ENCODE assay signal across 16 mouse cellular contexts in genomic region chr3:40167970-40168626, GRCm38 (mm10).
DNase-seq lines count a peak whose midpoint lies in the region; ATAC-seq and TF ChIP-seq lines count a peak whose summit lies in the region.
"Had no signal": no experiment of that assay in that cellular context is flagged by ENCODE, and none has a peak within 500 bp of the region (broad histone marks: within the 10 kb centered on the region; RNA-seq: fewer than 3 reads in every experiment).

No protein-coding gene starts in this region.

- in situ Hi-C loops in CH12.LX (cut with MboI; ENCODE audit: low pct_ligation_motif_present, low pct_unique_long_range_greater_than_20kb, low sequenced_read_pairs) = no loop called here

- H3K79me2 ChIP-seq in CH12.LX (replicated peaks; ENCODE audit: control insufficient read depth, extremely low read depth, insufficient read depth, poor library complexity, severe bottlenecking) = no peaks in the 10 kb centered on the region

- no peaks in the 10 kb centered on the region for H3K9me3 ChIP-seq in CH12.LX (replicated peaks; ENCODE audit: low read length)
- no peaks in the 10 kb centered on the region for H3K9me3 ChIP-seq in intestine, embryonic 16.5 days (ENCODE audit: control insufficient read depth, low read length)
- H3K9me3 ChIP-seq: heart, embryonic 15.5 days; hindbrain, embryonic 15.5 days; liver, embryonic 15.5 days; midbrain, embryonic 13.5 days; neural tube, embryonic 12.5 days had no signal

- TF ChIP-seq RAD21 in CH12.LX (IDR thresholded peaks at IDR 0.05; ENCODE audit: low read depth, low read length) = peak; percentile 11

- H3K9ac ChIP-seq in CH12.LX (ENCODE audit: insufficient read depth, low read depth) = no peak overlapping the region
- H3K9ac ChIP-seq in intestine, embryonic 16.5 days (ENCODE audit: low read depth, low read length) = no peak overlapping the region
- H3K9ac ChIP-seq: heart, embryonic 15.5 days; hindbrain, embryonic 15.5 days; liver, embryonic 15.5 days; midbrain, embryonic 13.5 days; neural tube, embryonic 12.5 days had no signal

- no peaks in the 10 kb centered on the region for H3K27me3 ChIP-seq in kidney, adult 2 months (replicated peaks; ENCODE audit: control insufficient read depth, insufficient read depth, low read length)
- no peaks in the 10 kb centered on the region for H3K27me3 ChIP-seq in CH12.LX (replicated peaks)
- no peaks in the 10 kb centered on the region for H3K27me3 ChIP-seq in intestine, embryonic 16.5 days (replicated peaks; ENCODE audit: control insufficient read depth, insufficient read depth, low read length)
- H3K27me3 ChIP-seq: heart, embryonic 15.5 days; hindbrain, embryonic 15.5 days; liver, embryonic 15.5 days; midbrain, embryonic 13.5 days; neural tube, embryonic 12.5 days had no signal

- ATAC-seq in intestine, embryonic 16.5 days = no peak
- ATAC-seq: midbrain, embryonic 13.5 days; Patski had no signal

- H3K27ac ChIP-seq in kidney, adult 2 months (ENCODE audit: insufficient read depth, low read depth, low read length) = no peak overlapping the region
- no peak overlapping the region for H3K27ac ChIP-seq in CH12.LX (ENCODE audit: insufficient read depth, low read depth)
- H3K27ac ChIP-seq in intestine, embryonic 16.5 days (ENCODE audit: low read length) = no peak overlapping the region
- H3K27ac ChIP-seq: heart, embryonic 15.5 days; hindbrain, embryonic 15.5 days; liver, embryonic 15.5 days; midbrain, embryonic 13.5 days; neural tube, embryonic 12.5 days had no signal

- 50% methylated on average over 12 of the region's 12 CpGs for WGBS in kidney, adult 2 months
- WGBS in intestine, embryonic 16.5 days = 68% methylated on average over 12 of the region's 12 CpGs

- no peaks in the 10 kb centered on the region for H3K36me3 ChIP-seq in kidney, adult 2 months (ENCODE audit: control insufficient read depth, insufficient read depth, low read length)
- no peaks in the 10 kb centered on the region for H3K36me3 ChIP-seq in CH12.LX (replicated peaks in 1 of 2; ENCODE audit: control insufficient read depth in 1 of 2, insufficient read depth in 1 of 2, low read length in 1 of 2)
- no peaks in the 10 kb centered on the region for H3K36me3 ChIP-seq in intestine, embryonic 16.5 days (ENCODE audit: control insufficient read depth, insufficient read depth, low read length)
- H3K36me3 ChIP-seq: heart, embryonic 15.5 days; hindbrain, embryonic 15.5 days; liver, embryonic 15.5 days; midbrain, embryonic 13.5 days; neural tube, embryonic 12.5 days had no signal

- dilution Hi-C loops in CH12.LX (cut with MboI; ENCODE audit: extremely low pct_ligation_motif_present, extremely low pct_unique_long_range_greater_than_20kb, low sequenced_read_pairs) = no loop called here

- no peak for TF ChIP-seq POLR2A in kidney, adult 2 months (IDR thresholded peaks at IDR 0.05; ENCODE audit: low read depth, low read length)
- no peak for TF ChIP-seq POLR2A in CH12.LX (IDR thresholded peaks at IDR 0.05; ENCODE audit: low read depth, low read length)
- TF ChIP-seq POLR2A in brain, embryonic 14.5 days (IDR thresholded peaks at IDR 0.05; ENCODE audit: borderline replicate concordance, extremely low read depth, insufficient read depth, insufficient read length, poor library complexity, severe bottlenecking) = no peak

- no peak for TF ChIP-seq EP300 in CH12.LX (IDR thresholded peaks at IDR 0.05; ENCODE audit: low read length)

- intact Hi-C loops in left cerebral cortex, postnatal 10 days (cut with DNase I) = no loop called here

- peak; percentile 13 for DNase-seq in kidney, adult 2 months
- no peak for DNase-seq in kidney, adult 11 months
- no peak for DNase-seq in CH12.LX (ENCODE audit: extremely low read depth)
- peak; percentile 45 for DNase-seq in brain, embryonic 14.5 days (ENCODE audit: low read depth)
- peak; percentile 30 for DNase-seq in hindlimb bud, embryonic 11.5 days (ENCODE audit: extremely low spot score, low read depth, low spot score)
- DNase-seq in left cerebral cortex, postnatal 10 days (ENCODE audit: extremely low spot score in 1 of 2, low spot score in 2 of 2) = no peak
- no peak for DNase-seq in left cerebral cortex, adult 11 months (ENCODE audit: low spot score)
- DNase-seq: cerebellum, adult 11-12 months; thymus, postnatal 36 days had no signal

- no peak overlapping the region for H3K4me3 ChIP-seq in kidney, adult 2 months (ENCODE audit: insufficient read depth, low read depth, low read length)
- H3K4me3 ChIP-seq in CH12.LX (replicated peaks in 1 of 3; ENCODE audit: low read depth in 2 of 3, low read length in 2 of 3, poor library complexity in 1 of 3) = no peak overlapping the region
- no peak overlapping the region for H3K4me3 ChIP-seq in intestine, embryonic 16.5 days (ENCODE audit: low read length)
- H3K4me3 ChIP-seq: heart, embryonic 15.5 days; hindbrain, embryonic 15.5 days; liver, embryonic 15.5 days; midbrain, embryonic 13.5 days; neural tube, embryonic 12.5 days had no signal

- TF ChIP-seq CTCF in kidney, adult 2 months (conservative IDR thresholded peaks at IDR 0.05; ENCODE audit: insufficient read depth, insufficient read length, low read depth, low read length) = no peak
- peak in 1 of 2 experiments; percentile 15; a peak in 2 of 4 replicates for TF ChIP-seq CTCF in CH12.LX (conservative IDR thresholded peaks at IDR 0.05 in 1 of 2, IDR thresholded peaks at IDR 0.05 in 1 of 2; ENCODE audit: low read depth in 2 of 2, low read length in 2 of 2)
- no peak for TF ChIP-seq CTCF in brain, embryonic 14.5 days (IDR thresholded peaks at IDR 0.05; ENCODE audit: borderline replicate concordance, extremely low read depth, insufficient read depth, insufficient read length)

- no peaks in the 10 kb centered on the region for H3K4me1 ChIP-seq in kidney, adult 2 months (ENCODE audit: control insufficient read depth, insufficient read depth, low read length)
- 0 out of 4 replicates have a peak, but pooled peaks cover 3 to 4% of the 10 kb centered on the region in 2 experiments for H3K4me1 ChIP-seq in CH12.LX (ENCODE audit: control insufficient read depth in 1 of 2, insufficient read depth in 2 of 2)
- no peaks in the 10 kb centered on the region for H3K4me1 ChIP-seq in intestine, embryonic 16.5 days (ENCODE audit: control insufficient read depth, insufficient read depth, low read length)
- H3K4me1 ChIP-seq: heart, embryonic 15.5 days; hindbrain, embryonic 15.5 days; liver, embryonic 15.5 days; midbrain, embryonic 13.5 days; neural tube, embryonic 12.5 days had no signal

- H3K4me2 ChIP-seq in CH12.LX (ENCODE audit: insufficient read depth, low read depth, poor library complexity, severe bottlenecking) = no peak overlapping the region
- H3K4me2 ChIP-seq in intestine, embryonic 16.5 days (ENCODE audit: low read depth, low read length) = no peak overlapping the region
- H3K4me2 ChIP-seq: heart, embryonic 15.5 days; hindbrain, embryonic 15.5 days; liver, embryonic 15.5 days; midbrain, embryonic 13.5 days; neural tube, embryonic 12.5 days had no signal

TF ChIP-seq in CH12.LX, 34 proteins besides CTCF, POLR2A, EP300 and RAD21:
- no peak for TF ChIP-seq MYC (IDR thresholded peaks at IDR 0.05; ENCODE audit: low read depth, low read length)
- no peak for TF ChIP-seq RCOR1 (conservative IDR thresholded peaks at IDR 0.05; ENCODE audit: low read depth, low read length)
- no peak for TF ChIP-seq USF1 (IDR thresholded peaks at IDR 0.05; ENCODE audit: low read depth, low read length)
- no peak for TF ChIP-seq MAX (IDR thresholded peaks at IDR 0.05; ENCODE audit: low read length)
- no peak for TF ChIP-seq CHD1 (IDR thresholded peaks at IDR 0.05; ENCODE audit: low read depth, low read length)
- TF ChIP-seq SIN3A (IDR thresholded peaks at IDR 0.05; ENCODE audit: low read length) = no peak

Comparison
In these comparisons a context has a peak if more than half of its experiments do, and no peak if none do; other contexts are left out.
1. DNase-seq: peak in kidney, adult 2 months (single experiment), brain, embryonic 14.5 days (single experiment) and hindlimb bud, embryonic 11.5 days (single experiment); none in kidney, adult 11 months (single experiment), CH12.LX (single experiment), left cerebral cortex, postnatal 10 days (0 of 2) and left cerebral cortex, adult 11 months (single experiment).